Mouse (Mus musculus) lung, postnatal 0 days (tissue): ENCODE results near the gene Yme1l1. TPM values are rescaled to one million over a fixed set of nuclear protein-coding genes. Genes with fewer than 3 reads are reported as not detected.

Source experiments
- ATAC-seq: fragments of 200-750 bp; cut with Nextera tagmentation; 2 replicates; pipeline ENCODE4 v1.8.0; 2017; ENCODE audit warnings: moderate library complexity
- DNase-seq: peaks from one replicate; pipeline ENCODE4 v3.0.0-alpha.2; 2016; ENCODE audit warnings: low spot score
- H3K27ac ChIP-seq: fragments of 300-500 bp; sonication (generic); 2 replicates; pipeline ENCODE4 v1.5.1; 2014; ENCODE audit warnings: antibody characterized with exemption, mild to moderate bottlenecking, low read length, mixed read lengths
- H3K27me3 ChIP-seq: fragments of 300-500 bp; sonication (generic); replicated peaks from 2 replicates; pipeline ENCODE4 v1.6.1; 2014; ENCODE audit warnings: low read length, mixed read lengths; ENCODE audit not compliant: insufficient read depth
- H3K36me3 ChIP-seq: fragments of 300-500 bp; sonication (generic); 2 replicates; pipeline ENCODE4 v1.6.1; 2014; ENCODE audit warnings: low read length, mixed read lengths; ENCODE audit not compliant: insufficient read depth
- H3K4me1 ChIP-seq: fragments of 300-500 bp; sonication (generic); 2 replicates; pipeline ENCODE4 v1.6.1; 2014; ENCODE audit warnings: antibody characterized with exemption, low read depth, low read length, mixed read lengths; ENCODE audit not compliant: insufficient read depth
- H3K4me2 ChIP-seq: fragments of 300-500 bp; sonication (generic); replicated peaks from 2 replicates; pipeline ENCODE4 v1.6.1; 2014; ENCODE audit warnings: low read depth, mild to moderate bottlenecking, low read length, moderate library complexity, mixed read lengths
- H3K4me3 ChIP-seq: fragments of 300-500 bp; sonication (generic); 2 replicates; pipeline ENCODE4 v1.5.1; 2014; ENCODE audit warnings: low read depth, low read length
- H3K9ac ChIP-seq: fragments of 300-500 bp; sonication (generic); replicated peaks from 2 replicates; pipeline ENCODE4 v1.6.1; 2014; ENCODE audit warnings: low read depth, mild to moderate bottlenecking
- H3K9me3 ChIP-seq: fragments of 300-500 bp; sonication (generic); 2 replicates; pipeline ENCODE4 v1.6.1; 2016; ENCODE audit warnings: low read length, mixed read lengths
- CTCF ChIP-seq: IDR thresholded peaks from 2 replicates; pipeline ENCODE4 v1.5.1; 2016; ENCODE audit warnings: antibody characterized with exemption, mild to moderate bottlenecking
- EP300 ChIP-seq: IDR thresholded peaks from 2 replicates; pipeline ENCODE4 v1.6.1; 2016; ENCODE audit warnings: antibody characterized with exemption, mild to moderate bottlenecking, control low read depth
- WGBS: fragments of 180-500 bp; shearing (Covaris S2); extraction: QIAGEN DNeasy Blood & Tissue Kit; methylation state at CpG from one replicate; pipeline ENCODE4 v1.1.7; 2014; 5-methylcytosine and 5-hydroxymethylcytosine counted together
- polyA plus RNA-seq: library from polyadenylated mRNA; unstranded; fragments of >200 nt; fragmentation: Nextera tagmentation; extraction: Ambion mirVana; gene quantifications from 2 replicates; pipeline ENCODE4 v1.2.1, GENCODE M21; 2015

Yme1l1 gene
- 37.7 and 44.2 TPM in 2 replicates for polyA plus RNA-seq

- H3K4me3 ChIP-seq = peak within 1 kb of the TSS; percentile 78
- peak within 1 kb of the TSS; percentile 90 for H3K4me2 ChIP-seq
- peak; percentile 99 for DNase-seq
- TF ChIP-seq CTCF (peak; percentile 55; the same call in 1 of the 2 replicates), EP300 (0 out of 2 replicates have a peak, but pooled peaks have one; percentile 54)
- peaks cover 14% of the 10 kb centered on the region for H3K4me1 ChIP-seq
- no peaks in the 10 kb centered on the region for H3K27me3 ChIP-seq
- under 1% methylated on average over 61 of the region's 61 CpGs for WGBS
- no peaks in the 10 kb centered on the region for H3K36me3 ChIP-seq
- ATAC-seq = peak; percentile 99
- H3K9me3 ChIP-seq = no peaks in the 10 kb centered on the region
- peak within 1 kb of the TSS; percentile 99 for H3K27ac ChIP-seq
- H3K9ac ChIP-seq = peak within 1 kb of the TSS; percentile 77
Measured at GRCm38 (mm10) chr2:23155777-23156607, at the start of gene Yme1l1, which contains the start of gene Mastl. TSS of gene Yme1l1 (plus strand) at chr2:23156369. TSS of gene Mastl (minus strand) at chr2:23156024.

GRCm38 (mm10) chr2:23119573-23119972 is 36.6 kb upstream of the Yme1l1 start:
- no peak for ATAC-seq
- H3K4me2 ChIP-seq = no peak overlapping the region
- no peak overlapping the region for H3K27ac ChIP-seq
- H3K27me3 ChIP-seq = no peaks in the 10 kb centered on the region
- no peak for DNase-seq
- no peaks in the 10 kb centered on the region for H3K4me1 ChIP-seq
- TF ChIP-seq CTCF = no peak
- no peaks in the 10 kb centered on the region for H3K36me3 ChIP-seq
- H3K4me3 ChIP-seq = no peak overlapping the region
- no peaks in the 10 kb centered on the region for H3K9me3 ChIP-seq
- H3K9ac ChIP-seq = no peak overlapping the region

GRCm38 (mm10) chr2:23155199-23155621 is 959 bp upstream of the Yme1l1 start:
- 2% methylated on average over 5 of the region's 5 CpGs for WGBS
- ATAC-seq (no peak), DNase-seq (peak; percentile 21)
- peaks cover 14% of the 10 kb centered on the region for H3K4me1 ChIP-seq
- peak overlapping the region; percentile 78 for H3K4me3 ChIP-seq
- H3K27me3 ChIP-seq = no peaks in the 10 kb centered on the region
- peak overlapping the region; percentile 99; the same call in 1 of the 2 replicates for H3K27ac ChIP-seq
- no peaks in the 10 kb centered on the region for H3K36me3 ChIP-seq
- TF ChIP-seq CTCF (no peak), EP300 (no peak)
- H3K4me2 ChIP-seq = peak overlapping the region; percentile 90
- no peaks in the 10 kb centered on the region for H3K9me3 ChIP-seq
- H3K9ac ChIP-seq = peak overlapping the region; percentile 23; the same call in 1 of the 2 replicates

GRCm38 (mm10) chr2:23156608-23157081 is 476 bp downstream of the Yme1l1 start:
- Histone ChIP-seq H3K4me2 (peak overlapping the region; percentile 90), H3K27ac (peak overlapping the region; percentile 99), H3K36me3 (no peaks in the 10 kb centered on the region), H3K4me3 (peak overlapping the region; percentile 78), H3K4me1 (peaks cover 14% of the 10 kb centered on the region), H3K27me3 (no peaks in the 10 kb centered on the region), H3K9me3 (no peaks in the 10 kb centered on the region), H3K9ac (peak overlapping the region; percentile 77)
- ATAC-seq (no peak), DNase-seq (no peak)
- WGBS = 0% methylated on average over 17 of the region's 17 CpGs
- TF ChIP-seq CTCF = no peak
- peak; percentile 9; the same call in 1 of the 2 replicates for TF ChIP-seq EP300

- H3K36me3 ChIP-seq = peaks cover 30% of the 10 kb centered on the region; the same call in 1 of the 2 replicates
Measured at GRCm38 (mm10) chr2:23172305-23172704, 16.1 kb downstream of the Yme1l1 start.

GRCm38 (mm10) chr2:23194366-23194765 is 38.2 kb downstream of the Yme1l1 start:
- DNase-seq = no peak
- no peak overlapping the region for H3K4me3 ChIP-seq
- no peak overlapping the region for H3K27ac ChIP-seq
- H3K4me1 ChIP-seq = no peaks in the 10 kb centered on the region
- 85% methylated on average over 1 of the region's 1 CpGs for WGBS
- TF ChIP-seq EP300 (no peak), CTCF (no peak)
- H3K9me3 ChIP-seq = no peaks in the 10 kb centered on the region
- no peak for ATAC-seq
- H3K36me3 ChIP-seq = peaks cover 29% of the 10 kb centered on the region
- H3K27me3 ChIP-seq = no peaks in the 10 kb centered on the region
- H3K4me2 ChIP-seq = no peak overlapping the region
- H3K9ac ChIP-seq = no peak overlapping the region

More at GRCm38 (mm10) chr2:23172305-23172704, 16.1 kb downstream of the Yme1l1 start:
- TF ChIP-seq EP300 (no peak), CTCF (no peak)
- H3K4me2 ChIP-seq = no peak overlapping the region
- H3K27ac ChIP-seq = no peak overlapping the region
- H3K4me3 ChIP-seq = no peak overlapping the region
- no peak overlapping the region for H3K9ac ChIP-seq
- DNase-seq (no peak), ATAC-seq (no peak)
- no peaks in the 10 kb centered on the region for H3K4me1 ChIP-seq
- no peaks in the 10 kb centered on the region for H3K27me3 ChIP-seq
- WGBS = 84% methylated on average over 3 of the region's 3 CpGs
- H3K9me3 ChIP-seq = no peaks in the 10 kb centered on the region
